Mouse (Mus musculus) liver, adult 2 months (tissue): ENCODE data around the gene Prg3.

ENCODE experiments used
- CTCF ChIP-seq: fragments of 200-500 bp; IDR thresholded peaks from 2 replicates; pipeline ENCODE4 v1.5.1; 2011; ENCODE audit warnings: low read depth, low read length, control low read depth
- POLR2A ChIP-seq: fragments of 200-500 bp; IDR thresholded peaks from 2 replicates; pipeline ENCODE4 v1.6.1; 2011; ENCODE audit warnings: low read length, control low read depth; ENCODE audit not compliant: insufficient read depth; ENCODE audit errors: extremely low read depth

- TF ChIP-seq CTCF = no peak
- TF ChIP-seq POLR2A = no peak
Measured at GRCm38 (mm10) chr2:84987930-84988329, at the start of gene Prg3.
